Mouse (Mus musculus): Measurements from ENCODE around the gene Krba1. TPM values are rescaled to one million over a fixed set of nuclear protein-coding genes. Genes with fewer than 3 reads are reported as not detected.
A peak's percentile ranks its signal among the peaks of the same experiment; 100 is the strongest.

Krba1 gene
- total and polyA plus RNA-seq, 3 experiments, result 4.8 to 8.7 TPM; not detected in 1

DNA sequence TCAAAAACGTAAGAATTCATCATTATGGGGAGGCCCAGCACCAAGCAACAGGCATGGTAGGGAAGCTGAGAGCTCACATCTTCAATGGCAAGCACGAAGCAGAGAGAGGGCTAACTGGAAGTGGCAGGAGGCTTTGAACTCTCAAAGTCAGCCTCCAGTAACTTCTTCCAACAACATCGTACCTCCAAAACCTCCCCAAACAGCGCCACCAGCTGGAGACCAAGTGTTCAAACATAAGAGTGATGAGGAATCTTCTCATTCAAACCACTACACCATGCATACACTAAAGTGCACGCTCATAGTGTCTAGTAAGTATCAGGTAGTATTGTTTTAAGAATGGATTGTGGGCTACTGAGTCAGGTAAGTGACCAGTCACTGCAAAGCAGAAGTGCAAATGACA lies 28.7 kb downstream of the Krba1 start:
- no peak overlapping the region for H3K27ac ChIP-seq (ENCODE audit: control insufficient read depth, low read depth, low read length)

DNA sequence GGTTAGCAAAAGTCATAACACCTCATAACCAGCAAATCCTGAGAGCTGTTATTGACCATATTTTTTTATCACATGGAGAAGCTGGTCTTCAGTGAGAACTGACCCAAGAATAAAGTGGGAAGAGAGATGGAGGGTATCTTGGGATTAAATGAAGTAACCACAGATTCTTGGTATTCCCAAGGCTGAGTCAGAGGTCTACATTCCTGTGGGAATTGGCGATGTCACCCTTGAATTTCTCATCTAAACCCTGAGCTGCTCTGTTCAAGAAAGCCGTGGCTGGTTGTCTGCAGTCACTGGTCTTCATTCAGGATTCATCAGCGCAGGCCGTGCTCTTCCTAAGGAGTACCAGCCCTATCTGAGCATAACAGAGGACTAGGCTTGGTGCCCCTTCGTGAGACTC lies 31.6 kb downstream of the Krba1 start:
- Histone ChIP-seq H3K27me3 (ENCODE audit: control insufficient read depth in 1 of 2, insufficient read depth in 2 of 2, low read length in 2 of 2) (no peaks in the 10 kb centered on the region), H3K4me1 (ENCODE audit: control insufficient read depth in 1 of 2, insufficient read depth in 2 of 2, low read length in 2 of 2) (no peaks in the 10 kb centered on the region), H3K27ac (ENCODE audit: control insufficient read depth, low read depth, low read length) (no peak overlapping the region), H3K9me3 (replicated peaks; ENCODE audit: insufficient read depth, low read length) (no peaks in the 10 kb centered on the region), H3K4me3 (ENCODE audit: control insufficient read depth in 1 of 2, insufficient read depth in 1 of 2, low read depth in 2 of 2, low read length in 2 of 2) (no peak overlapping the region), H3K79me2 (ENCODE audit: control insufficient read depth, insufficient read depth, low read length, poor library complexity) (no peaks in the 10 kb centered on the region), H3K36me3 (ENCODE audit: control insufficient read depth in 1 of 2, insufficient read depth in 2 of 2, low read length in 2 of 2) (no peaks in the 10 kb centered on the region), H3K9ac (ENCODE audit: control insufficient read depth, low read depth, low read length, poor library complexity, severe bottlenecking) (no peak overlapping the region)
- no peak for DNase-seq (ENCODE audit: low read depth, low spot score)
- TF ChIP-seq BHLHE40 (IDR thresholded peaks at IDR 0.05; ENCODE audit: borderline replicate concordance, low read depth, low read length), result no peak
- no peak for TF ChIP-seq EP300 (IDR thresholded peaks at IDR 0.05; ENCODE audit: low read depth in 1 of 2, low read length in 2 of 2)
- no peak for TF ChIP-seq HCFC1 (IDR thresholded peaks at IDR 0.05; ENCODE audit: low read depth, low read length)
- TF ChIP-seq MAX (IDR thresholded peaks at IDR 0.05; ENCODE audit: low read length), result no peak

More for the DNA sequence above, 28.7 kb downstream of the Krba1 start:
- Histone ChIP-seq H3K27me3 (ENCODE audit: control insufficient read depth in 1 of 2, insufficient read depth in 2 of 2, low read length in 2 of 2) (no peaks in the 10 kb centered on the region), H3K9me3 (replicated peaks; ENCODE audit: insufficient read depth, low read length) (no peaks in the 10 kb centered on the region), H3K79me2 (ENCODE audit: control insufficient read depth, insufficient read depth, low read length, poor library complexity) (no peaks in the 10 kb centered on the region), H3K4me1 (ENCODE audit: control insufficient read depth in 1 of 2, insufficient read depth in 2 of 2, low read length in 2 of 2) (no peaks in the 10 kb centered on the region), H3K9ac (ENCODE audit: control insufficient read depth, low read depth, low read length, poor library complexity, severe bottlenecking) (no peak overlapping the region), H3K36me3 (ENCODE audit: control insufficient read depth in 1 of 2, insufficient read depth in 2 of 2, low read length in 2 of 2) (no peaks in the 10 kb centered on the region), H3K4me3 (ENCODE audit: control insufficient read depth in 1 of 2, insufficient read depth in 1 of 2, low read depth in 2 of 2, low read length in 2 of 2) (no peak overlapping the region)
- TF ChIP-seq CTCF (IDR thresholded peaks at IDR 0.05 in 2 of 3, conservative IDR thresholded peaks at IDR 0.05 in 1 of 3; ENCODE audit: control insufficient read depth in 1 of 3, insufficient read depth in 1 of 3, low read depth in 2 of 3, low read length in 3 of 3, poor library complexity in 1 of 3, severe bottlenecking in 1 of 3) (peak; percentile 10 to 20 (median 12); a peak in 3 of 6 replicates), USF1 (IDR thresholded peaks at IDR 0.05; ENCODE audit: low read depth, low read length) (no peak), ZKSCAN1 (IDR thresholded peaks at IDR 0.05; ENCODE audit: low read depth, low read length) (no peak), GATA1 (IDR thresholded peaks at IDR 0.05; ENCODE audit: low read depth, low read length) (no peak)
- DNase-seq (ENCODE audit: low read depth, low spot score), result peak; percentile 11

DNA sequence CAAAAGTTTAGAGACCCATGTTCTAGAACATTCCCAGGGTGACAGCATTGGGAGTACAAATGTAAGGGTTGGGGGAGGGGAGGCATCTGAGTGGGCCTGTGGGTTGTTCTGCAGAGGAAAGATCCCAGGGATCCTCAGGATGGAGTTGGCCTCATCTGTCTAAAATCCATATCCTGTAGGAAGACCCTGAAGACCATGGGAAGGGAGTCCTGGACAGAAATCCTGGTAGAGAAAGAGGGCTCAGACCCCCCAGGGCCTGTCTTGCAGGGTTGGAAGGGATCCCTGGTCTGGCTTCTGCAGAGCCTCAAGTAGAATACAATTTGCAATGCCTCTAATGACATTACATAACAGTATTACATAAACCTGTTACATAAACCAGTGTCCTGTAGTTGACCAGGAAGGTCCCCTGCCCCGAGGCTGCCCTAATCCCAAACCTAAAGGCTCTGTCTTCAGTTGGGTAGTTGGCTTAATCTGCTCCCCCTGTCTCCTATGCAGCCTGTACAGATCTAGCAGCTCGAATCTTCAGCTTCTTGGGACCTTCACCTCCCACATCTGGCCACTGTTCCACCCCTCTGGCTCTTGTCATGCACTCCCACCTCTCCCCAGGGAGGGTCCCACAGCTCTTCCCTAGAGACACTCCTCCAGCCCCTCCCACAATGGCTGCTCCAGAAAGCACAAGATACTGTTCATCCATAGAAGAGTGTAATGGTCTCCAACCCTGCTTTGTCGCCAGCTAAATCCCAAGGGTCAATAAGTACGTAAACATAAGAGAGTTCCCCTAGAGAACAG lies 33.6 kb downstream of the Krba1 start:
- no peaks in the 10 kb centered on the region for H3K36me3 ChIP-seq (ENCODE audit: control insufficient read depth in 1 of 2, insufficient read depth in 2 of 2, low read length in 2 of 2)
- H3K4me3 ChIP-seq (ENCODE audit: control insufficient read depth in 1 of 2, insufficient read depth in 1 of 2, low read depth in 2 of 2, low read length in 2 of 2), result no peak overlapping the region
- H3K27me3 ChIP-seq (ENCODE audit: control insufficient read depth in 1 of 2, insufficient read depth in 2 of 2, low read length in 2 of 2), result no peaks in the 10 kb centered on the region
- no peak for TF ChIP-seq MYC (IDR thresholded peaks at IDR 0.05; ENCODE audit: low read depth, low read length)
- TF ChIP-seq EP300 (IDR thresholded peaks at IDR 0.05; ENCODE audit: low read depth in 1 of 2, low read length in 2 of 2), result no peak
- TF ChIP-seq MAX (IDR thresholded peaks at IDR 0.05; ENCODE audit: low read length), result no peak
- no peak for TF ChIP-seq USF2 (IDR thresholded peaks at IDR 0.05; ENCODE audit: borderline replicate concordance in 1 of 2, insufficient read depth in 1 of 2, low read depth in 1 of 2, low read length in 2 of 2)
- TF ChIP-seq HCFC1 (IDR thresholded peaks at IDR 0.05; ENCODE audit: low read depth, low read length), result no peak
- TF ChIP-seq RCOR1 (IDR thresholded peaks at IDR 0.05; ENCODE audit: low read depth, low read length), result no peak
- TF ChIP-seq TAL1 (IDR thresholded peaks at IDR 0.05; ENCODE audit: low read length), result no peak
- TF ChIP-seq POLR2A (IDR thresholded peaks at IDR 0.05; ENCODE audit: control insufficient read depth in 1 of 2, insufficient read depth in 1 of 2, low read depth in 1 of 2, low read length in 2 of 2, poor library complexity in 1 of 2), result no peak
- no peak for TF ChIP-seq CHD2 (IDR thresholded peaks at IDR 0.05; ENCODE audit: low read length)
- TF ChIP-seq GABPA (IDR thresholded peaks at IDR 0.05; ENCODE audit: low read depth, low read length), result no peak
- no peak for TF ChIP-seq TCF12 (IDR thresholded peaks at IDR 0.05; ENCODE audit: low read depth, low read length)
- TF ChIP-seq MYB (IDR thresholded peaks at IDR 0.05; ENCODE audit: low read depth, low read length), result no peak
- no peak for TF ChIP-seq CHD1 (IDR thresholded peaks at IDR 0.05; ENCODE audit: low read depth, low read length)
- no peak for TF ChIP-seq ZNF384 (IDR thresholded peaks at IDR 0.05; ENCODE audit: low read depth, low read length)
- no peak for TF ChIP-seq E2F4 (IDR thresholded peaks at IDR 0.05; ENCODE audit: borderline replicate concordance, low read depth, low read length)
- no peak for TF ChIP-seq POLR2AphosphoS2 (IDR thresholded peaks at IDR 0.05; ENCODE audit: low read length)
- no peak for TF ChIP-seq POLR2AphosphoS5 (IDR thresholded peaks at IDR 0.05; ENCODE audit: borderline replicate concordance, low read depth, low read length)
- H3K9me3 ChIP-seq (replicated peaks; ENCODE audit: insufficient read depth, low read length), result no peaks in the 10 kb centered on the region
- H3K27ac ChIP-seq (ENCODE audit: control insufficient read depth, low read depth, low read length), result no peak overlapping the region
- no peaks in the 10 kb centered on the region for H3K79me2 ChIP-seq (ENCODE audit: control insufficient read depth, insufficient read depth, low read length, poor library complexity)
- no peak for DNase-seq (ENCODE audit: low read depth, low spot score)
- no peaks in the 10 kb centered on the region for H3K4me1 ChIP-seq (ENCODE audit: control insufficient read depth in 1 of 2, insufficient read depth in 2 of 2, low read length in 2 of 2)
- H3K9ac ChIP-seq (ENCODE audit: control insufficient read depth, low read depth, low read length, poor library complexity, severe bottlenecking), result no peak overlapping the region

Measured in MEL (cell line).